Mouse (Mus musculus) 416B (cell line): ENCODE results near the gene Olfr520.
"Not testable (repeated sequence)": the region's sequence is repeated elsewhere in the genome, so short reads cannot be mapped to it uniquely, and the experiment has no call there.

ENCODE experiments used
- DNase-seq: peaks from one replicate; pipeline ENCODE4 v3.0.0; 2011; ENCODE audit warnings: low read depth

Gene Olfr520

DNA sequence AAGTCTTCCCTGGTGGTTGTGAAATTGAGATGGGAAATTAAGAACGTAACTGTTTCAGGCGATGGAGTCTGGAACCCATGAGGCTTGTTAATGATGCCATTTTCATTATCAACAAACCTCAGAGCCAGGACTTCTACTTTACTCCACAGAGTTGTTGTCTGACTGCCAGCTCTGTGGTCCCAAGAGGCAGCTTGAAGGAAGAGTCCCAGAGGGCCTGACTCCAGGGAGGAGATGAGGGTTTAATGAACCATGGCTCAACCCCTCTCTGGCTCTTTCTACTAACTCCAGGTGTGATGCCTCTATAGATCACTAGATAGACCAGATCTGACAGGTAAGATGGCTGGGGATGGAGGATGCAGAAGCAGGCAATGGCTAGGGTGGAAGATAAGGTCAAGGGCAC is at the start of gene Olfr520:
TSS of gene Olfr520 (plus strand) at position 301 of the 400 bp plus-strand sequence.
- no peak for DNase-seq

DNA sequence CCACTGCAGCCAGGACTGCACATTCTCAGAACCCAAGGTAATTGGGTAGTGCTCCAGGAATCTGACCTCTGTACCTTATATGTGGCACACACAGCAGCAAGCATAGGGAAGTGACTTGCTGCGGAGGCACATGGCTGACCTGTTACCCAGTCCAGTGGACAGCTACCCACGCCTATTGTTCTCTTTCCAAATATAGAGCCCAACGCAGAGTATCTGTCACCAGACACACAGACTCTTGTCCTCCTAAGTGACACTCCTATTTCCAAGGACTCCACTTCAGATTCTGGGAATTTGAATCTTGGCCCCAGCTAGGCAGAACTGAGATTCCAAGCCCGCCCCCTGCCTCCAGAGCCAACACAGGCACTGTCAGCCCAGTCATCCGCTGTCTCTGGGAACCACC is 49.3 kb upstream of the Olfr520 start:
- DNase-seq, result no peak

DNA sequence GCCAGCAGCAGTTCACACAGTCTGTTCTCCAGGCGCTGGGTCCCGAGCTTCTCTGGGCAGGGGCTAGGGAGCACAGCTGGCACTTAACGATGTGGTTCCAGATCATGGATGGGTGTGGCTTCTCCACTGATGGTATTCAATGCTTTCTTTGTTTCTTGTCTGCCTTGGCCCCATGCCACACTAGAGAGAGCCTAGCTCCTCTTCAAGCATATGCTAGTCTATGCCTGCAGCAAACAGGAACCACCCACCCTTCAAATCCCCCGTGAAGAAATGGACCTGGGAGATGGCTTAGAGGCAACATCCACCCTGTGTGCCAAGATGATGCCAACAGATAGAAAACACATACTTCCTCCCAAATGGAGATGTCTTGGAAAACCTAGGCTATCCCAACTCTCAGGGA is 46.0 kb upstream of the Olfr520 start:
- DNase-seq, result no peak

DNA sequence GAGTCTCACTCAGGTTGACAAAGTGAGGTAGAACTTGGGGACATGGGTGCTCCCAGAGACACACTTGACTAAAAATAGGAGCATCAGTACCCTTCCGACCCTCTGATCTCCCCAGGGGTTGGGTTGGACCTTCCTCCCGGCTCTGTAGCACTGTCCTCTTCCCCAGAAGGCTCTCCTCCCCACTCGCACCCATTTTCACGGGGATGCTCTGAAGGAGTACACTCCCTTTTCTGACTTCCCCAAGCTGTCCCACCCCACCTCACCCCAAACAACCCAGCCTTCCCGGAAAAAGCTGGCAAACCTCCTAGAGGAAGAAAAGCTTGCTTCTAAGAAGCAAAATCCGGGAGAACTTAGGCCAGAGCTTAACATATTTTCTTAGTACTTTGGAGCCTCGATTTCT is 39.3 kb upstream of the Olfr520 start:
- DNase-seq, result no peak

DNA sequence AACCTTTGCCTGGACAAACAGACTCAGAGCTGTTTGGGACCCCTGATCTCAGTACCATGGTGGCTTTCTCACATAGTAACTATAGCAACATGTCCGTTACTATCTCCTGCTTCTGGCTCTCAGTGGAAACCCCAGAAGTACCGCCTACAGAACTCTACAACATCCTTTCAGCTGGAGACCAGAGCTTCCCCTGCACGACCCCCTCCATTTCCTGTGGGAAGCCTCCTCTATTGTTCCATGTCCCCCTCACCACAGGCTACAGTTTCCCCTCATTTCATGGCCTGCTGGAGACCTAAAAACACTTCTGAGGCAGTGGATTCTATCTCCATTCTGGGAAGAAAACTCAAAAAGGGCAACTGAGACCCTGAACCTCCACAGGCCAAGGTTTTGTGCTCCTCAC is 37.7 kb upstream of the Olfr520 start:
- no peak for DNase-seq

DNA sequence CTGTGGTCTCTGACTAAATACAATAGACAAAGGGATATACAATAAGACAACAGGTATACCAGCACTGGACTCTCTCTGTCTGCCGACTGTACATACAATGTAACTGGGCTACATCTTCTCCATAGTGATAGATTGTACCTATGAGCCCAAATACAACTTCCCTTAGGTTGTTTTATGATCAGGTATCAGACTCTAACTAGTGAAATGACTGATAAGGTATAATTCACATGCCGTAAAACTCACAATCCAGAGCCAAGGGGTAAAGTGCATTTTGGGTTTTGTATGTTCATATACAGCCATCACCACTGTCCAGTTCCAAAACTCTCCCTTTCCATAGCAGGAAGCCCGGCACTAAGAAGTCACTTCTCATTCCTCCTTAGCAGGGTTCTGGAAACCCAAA is 36.7 kb upstream of the Olfr520 start:
- no peak for DNase-seq

DNA sequence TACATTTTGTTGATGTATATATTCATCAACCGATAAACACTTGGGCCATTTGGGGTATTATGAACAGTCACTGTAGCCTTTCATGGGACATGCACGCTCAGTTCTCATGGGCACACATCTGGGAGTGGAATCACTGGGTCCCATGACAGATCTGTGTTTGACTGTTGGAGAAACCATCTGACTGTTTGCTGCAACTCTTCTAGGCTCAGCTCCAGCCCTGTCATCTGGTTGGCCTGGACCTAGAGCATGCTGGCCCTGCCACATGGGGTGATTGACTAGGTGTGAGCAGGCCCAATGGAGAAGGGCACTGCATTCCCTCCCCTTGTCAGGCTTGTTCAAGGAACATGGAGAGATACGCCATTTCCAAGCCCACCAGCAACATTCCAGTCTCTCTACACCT is 36.1 kb upstream of the Olfr520 start:
- no peak for DNase-seq

DNA sequence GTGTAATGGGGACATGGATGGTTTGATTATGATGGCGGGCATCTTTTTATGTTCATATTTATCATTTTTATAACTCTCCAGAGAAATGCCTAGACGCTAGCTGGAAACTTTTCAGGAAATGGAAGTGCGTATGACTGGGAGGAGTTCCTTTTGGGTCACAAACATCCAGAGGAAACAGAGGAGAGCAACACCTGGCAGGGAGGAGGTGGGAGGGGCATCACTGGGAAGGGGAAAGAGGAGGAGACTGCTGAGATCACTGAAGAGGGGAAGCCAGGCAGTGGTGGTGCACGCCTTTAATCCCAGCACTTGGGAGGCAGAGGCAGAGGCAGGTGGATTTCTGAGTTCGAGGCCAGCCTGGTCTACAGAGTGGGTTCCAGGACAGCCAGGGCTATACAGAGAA is 35.6 kb upstream of the Olfr520 start:
- DNase-seq, result not testable (repeated sequence)

DNA sequence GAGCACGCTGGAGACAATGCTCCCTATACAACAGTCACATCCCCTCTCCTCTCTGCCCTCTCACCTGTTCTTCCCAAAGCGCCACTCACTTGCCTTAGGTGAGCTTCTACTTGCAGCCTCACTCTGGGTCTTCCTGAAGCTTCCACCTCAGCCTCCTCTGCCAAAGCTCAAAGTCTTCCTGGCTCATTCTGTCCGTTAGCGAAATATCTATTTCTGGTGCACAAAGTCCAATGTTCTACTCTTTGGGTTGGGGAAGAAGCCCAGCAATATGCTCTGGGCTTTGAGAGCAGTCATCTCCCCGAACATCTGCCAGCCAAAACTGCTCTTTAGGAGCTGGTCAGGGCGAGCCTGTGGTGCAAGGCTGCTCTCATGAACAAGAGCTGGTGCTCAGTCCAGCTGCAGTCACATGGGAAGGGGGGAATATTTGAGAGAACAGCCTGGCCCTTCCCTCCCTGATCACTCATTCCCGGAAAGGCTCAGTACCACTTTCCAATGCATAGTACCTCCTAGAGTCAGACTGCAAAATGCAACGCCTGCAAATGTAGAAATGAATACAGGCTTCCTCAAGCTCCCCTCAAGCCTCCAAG is 34.5 kb upstream of the Olfr520 start:
- DNase-seq, result no peak

DNA sequence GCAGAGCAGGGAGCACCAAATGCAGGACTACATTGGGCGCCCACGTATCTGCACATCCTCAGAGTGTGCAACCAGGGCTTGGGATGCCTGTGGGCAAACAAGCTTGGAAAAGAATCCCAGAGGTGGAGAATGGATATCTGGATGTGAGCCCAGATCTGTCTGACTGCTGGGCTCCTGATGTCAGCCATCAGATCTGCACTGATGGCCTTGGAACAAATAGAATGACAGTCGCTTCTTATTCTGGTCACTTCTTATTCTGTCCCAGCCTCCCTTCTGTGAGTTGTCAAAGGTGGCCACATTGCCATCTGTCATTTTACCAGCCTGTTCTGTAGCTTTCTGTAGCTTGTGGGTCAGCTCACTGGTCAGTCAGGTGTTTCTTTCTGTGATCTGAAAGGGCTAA is 31.5 kb upstream of the Olfr520 start:
- no peak for DNase-seq

DNA sequence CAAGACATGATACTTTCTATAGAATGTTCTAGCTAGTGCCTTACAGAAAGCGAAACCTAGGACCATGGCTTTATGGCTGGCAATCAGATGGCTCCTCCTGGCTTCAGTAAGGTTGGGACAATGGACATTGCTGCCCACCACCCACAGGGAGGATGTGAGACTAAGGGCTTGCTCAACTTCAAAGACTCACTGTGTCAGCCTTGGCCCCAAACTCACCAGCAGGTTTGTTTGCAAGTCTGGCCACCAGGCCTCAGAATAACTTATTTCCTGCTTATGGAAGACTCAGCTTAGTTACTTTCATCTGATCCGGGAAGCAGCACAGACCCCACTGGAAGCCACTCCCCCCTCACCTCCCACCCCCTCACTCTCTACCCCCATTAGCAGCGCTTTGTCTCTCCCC is 31.0 kb upstream of the Olfr520 start:
- DNase-seq, result no peak

DNA sequence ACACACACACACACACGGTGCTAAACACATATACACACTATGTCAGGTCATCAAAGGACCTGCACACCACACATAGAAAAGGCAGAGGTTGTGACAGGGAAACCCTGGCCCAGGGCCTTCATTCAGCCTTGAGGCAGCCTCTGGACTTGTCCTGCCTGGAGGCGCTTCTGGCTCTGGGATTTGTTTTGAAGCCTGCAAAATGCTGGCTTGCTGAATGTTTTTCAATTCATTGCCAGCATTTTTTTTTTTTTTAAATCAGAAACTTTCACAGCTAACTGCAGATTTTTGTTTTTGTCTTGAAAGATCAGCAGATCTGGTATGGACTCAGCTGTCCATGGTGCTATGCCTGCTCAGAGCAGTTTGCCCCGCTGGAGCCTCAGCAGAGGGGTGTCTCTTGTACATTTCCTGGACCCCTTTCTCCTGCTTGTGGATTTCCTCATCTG is 30.3 kb upstream of the Olfr520 start:
- DNase-seq, result no peak

DNA sequence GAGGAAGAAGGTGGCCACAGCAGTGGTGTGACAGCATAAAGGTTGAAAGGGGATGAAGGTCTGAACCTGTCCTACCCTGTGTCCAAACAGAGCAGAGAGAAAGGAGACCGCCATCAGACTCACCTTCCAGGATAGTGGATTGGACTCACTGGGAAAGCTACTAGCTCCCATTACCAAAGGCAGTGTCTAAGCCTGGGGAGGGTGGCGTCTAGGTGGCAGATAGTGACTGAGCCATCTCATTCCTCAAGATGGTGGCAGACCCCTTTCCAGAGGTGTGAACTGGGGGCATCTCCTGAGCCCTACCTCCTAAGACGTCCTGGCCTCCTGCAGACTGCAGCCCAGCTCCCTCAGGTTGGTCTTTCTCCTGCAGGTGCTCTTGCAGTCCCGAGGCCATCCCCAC is 29.4 kb upstream of the Olfr520 start:
- DNase-seq, result no peak

DNA sequence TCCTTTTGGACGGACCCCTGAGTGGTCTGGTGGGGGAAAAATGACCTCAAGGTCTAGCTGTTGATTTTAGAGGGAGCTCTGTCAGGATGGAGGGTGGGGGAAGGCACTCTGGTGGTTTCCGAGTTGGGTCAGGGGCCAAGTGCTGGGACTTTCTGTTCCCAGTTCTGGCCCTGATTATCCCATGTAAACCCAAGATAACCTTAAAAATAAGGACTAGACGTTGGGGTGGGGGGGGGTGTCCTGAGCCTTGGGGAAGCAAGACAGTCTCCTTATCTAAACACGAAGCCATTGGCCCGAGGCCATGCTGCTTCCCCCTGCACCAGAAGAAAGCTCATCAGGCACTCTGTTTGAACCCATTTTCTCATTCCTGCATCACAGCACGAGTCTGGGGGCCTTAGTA is 27.9 kb upstream of the Olfr520 start:
- DNase-seq, result no peak

DNA sequence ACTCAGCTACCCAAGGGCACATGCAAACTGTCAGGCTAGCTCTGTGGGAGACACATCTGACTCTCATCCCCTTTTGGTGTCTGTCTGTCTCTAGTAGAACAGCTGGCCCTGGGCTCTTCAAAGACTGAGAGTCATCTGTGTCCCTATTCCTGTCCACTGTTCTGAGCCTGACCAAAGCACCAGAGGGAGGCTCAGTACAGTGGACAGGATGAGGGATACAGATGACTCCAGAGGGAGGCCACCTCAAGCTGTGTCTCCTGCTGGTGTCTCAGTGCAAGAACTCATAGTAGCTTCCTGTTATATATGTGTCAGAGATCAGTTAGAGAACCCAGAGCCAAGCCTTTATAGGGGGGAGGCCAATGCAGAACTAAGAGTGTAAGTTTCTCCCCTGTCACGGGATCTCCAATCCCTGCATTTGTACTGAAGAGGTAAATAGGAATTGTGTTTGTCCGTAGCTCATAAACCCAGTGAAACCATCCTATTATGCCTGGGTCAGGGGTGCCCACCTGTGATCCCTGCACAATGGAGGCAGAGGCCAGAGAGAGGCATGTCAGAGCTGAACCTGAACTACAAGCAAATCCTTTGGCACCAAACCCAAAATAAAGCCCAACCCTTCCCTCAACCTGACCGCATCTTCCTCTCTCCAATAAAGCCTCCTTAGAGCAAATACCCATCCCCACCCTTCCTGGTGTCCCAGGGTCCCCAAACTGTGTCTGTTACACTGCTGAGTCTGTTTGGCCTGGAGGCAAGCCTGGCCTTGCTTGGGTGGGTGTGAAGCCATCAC is 25.1 kb upstream of the Olfr520 start:
- no peak for DNase-seq

DNA sequence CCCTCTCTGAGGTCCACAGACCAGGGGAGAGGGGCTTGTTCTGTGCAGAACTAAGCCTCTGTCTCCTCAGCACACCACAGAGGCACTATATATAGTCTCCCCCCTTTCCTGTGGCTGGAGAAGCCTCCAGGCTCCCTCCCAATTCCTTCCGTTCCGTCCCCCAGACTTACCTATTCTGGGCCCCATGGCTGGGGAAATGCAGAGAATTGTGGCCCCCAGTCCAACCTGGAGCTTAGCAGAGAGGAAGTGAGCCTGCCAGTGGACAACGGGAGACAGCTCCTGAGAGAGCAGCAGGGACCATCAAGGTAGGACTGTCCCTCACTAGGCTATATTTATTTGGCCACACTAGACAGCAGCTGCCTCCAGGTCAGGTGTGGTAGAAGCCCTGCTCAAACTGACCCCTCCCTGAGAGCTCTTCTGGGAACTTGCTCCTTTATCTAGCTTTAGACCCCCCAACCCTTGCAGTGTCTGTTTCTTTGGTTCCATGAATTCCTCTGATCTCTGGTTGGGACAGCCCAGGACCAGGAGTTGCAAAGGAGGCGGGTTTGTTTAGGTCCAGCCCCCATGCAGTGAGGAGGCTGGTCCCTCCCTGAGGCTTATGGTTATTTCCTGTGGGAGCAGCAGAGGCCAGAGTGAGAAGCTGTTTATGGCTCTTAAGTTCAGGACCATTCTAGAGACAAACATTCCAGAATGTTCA is 23.6 kb upstream of the Olfr520 start:
- peak; percentile 70 for DNase-seq

DNA sequence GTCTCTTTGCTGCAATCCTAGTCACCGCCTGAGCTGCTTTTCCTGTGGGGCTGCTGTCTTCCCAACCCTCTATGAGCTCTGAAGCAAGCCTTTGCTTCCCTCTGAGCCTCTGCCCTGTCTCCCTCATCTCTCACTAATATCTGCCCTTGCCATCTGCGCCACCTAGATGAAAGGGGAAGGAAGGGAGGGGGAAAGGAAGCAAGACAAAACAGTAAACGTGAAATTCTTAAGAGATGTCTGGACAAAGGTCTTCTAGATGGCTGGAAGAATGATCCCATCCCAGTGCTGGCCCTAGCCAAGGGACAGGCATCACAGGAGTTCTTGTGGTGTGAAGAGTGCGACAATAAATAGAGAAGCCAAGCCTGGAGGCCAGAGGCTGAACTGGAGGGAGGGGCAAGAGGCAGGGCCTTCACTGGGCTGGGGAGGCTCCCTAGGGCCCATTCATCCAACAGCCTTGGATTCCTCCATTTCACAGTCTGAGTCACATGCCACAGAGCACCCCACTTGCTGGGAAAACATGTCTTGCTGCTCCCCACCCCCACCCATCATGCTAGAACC is 23.0 kb upstream of the Olfr520 start:
- DNase-seq, result peak; percentile 65

DNA sequence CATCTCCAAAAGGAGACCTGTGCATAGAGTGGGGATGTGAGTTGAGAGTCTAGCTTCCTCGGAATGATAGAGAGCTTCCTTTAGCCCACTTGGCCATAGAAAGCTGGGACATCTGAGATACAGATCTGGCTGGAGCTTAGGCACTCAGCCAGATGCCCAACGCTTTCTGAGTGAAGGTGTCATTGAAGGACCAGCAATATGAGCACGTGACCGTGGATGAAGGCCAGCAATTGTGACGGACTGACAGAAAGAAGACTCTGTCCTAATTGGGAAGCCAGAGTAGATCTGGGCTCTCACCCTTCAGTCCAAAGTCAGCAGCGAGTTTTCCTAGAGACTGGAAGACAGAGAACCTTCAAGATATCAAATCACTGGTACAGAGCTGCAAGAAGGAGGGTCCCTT is 22.4 kb upstream of the Olfr520 start:
- no peak for DNase-seq

DNA sequence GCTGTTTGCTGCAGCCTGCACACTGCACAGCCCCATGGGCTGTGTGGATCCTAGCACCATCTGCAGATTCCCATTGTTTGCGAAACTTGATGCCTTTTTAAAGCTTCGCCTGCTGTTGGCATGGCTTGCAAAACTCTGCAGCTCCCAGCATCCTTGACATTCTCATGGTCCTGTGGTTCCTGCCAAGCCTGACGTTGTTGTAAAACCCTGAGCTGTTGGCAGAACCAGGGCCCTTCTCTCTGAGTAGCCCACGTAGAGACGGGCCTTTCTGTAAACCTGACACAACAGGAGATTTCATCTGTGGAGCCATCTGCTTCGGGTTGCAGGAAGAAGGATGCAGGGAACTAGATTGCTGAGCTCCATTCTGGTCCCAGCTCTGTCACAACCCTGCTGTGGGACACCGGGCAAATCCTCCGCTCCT is 21.8 kb upstream of the Olfr520 start:
- DNase-seq, result no peak

DNA sequence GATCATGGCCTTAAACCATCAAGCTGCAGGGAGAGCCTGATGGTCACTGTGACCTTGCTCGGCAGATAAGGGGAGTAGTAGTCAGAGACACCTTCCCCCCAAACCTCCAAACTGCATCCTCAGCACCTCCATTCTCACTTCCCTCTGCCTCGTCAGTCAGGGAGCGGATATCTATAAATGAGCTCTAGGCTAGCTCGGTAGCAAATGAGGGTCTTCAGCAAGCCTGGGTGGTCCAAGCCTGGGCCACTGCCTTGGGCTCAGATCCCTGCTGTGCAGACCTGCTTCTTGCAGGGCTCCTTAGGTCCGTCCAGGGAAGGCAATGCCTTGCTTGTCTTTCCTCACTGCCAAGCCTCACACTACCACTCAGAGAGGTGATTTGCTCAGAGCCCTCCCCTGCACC is 21.3 kb upstream of the Olfr520 start:
- DNase-seq, result no peak

DNA sequence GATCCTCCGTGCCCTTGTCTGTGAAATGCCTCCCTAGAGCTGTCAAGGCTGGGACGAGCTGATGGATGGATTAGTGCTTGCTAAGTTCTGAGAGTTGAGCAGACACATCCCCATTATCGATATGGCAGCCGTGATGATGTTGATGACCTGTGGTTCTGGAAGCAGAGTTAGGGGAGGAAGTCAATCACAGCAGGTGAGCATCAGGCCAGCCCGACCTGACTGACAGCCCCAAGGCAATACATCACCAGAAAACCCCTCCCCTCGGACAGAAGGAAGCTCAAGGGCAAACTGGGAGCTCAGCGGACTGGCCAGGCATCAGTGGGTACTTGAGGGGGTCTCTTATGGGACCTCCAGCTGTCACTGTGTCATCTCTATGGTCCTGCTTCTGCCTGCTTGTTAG is 20.1 kb upstream of the Olfr520 start:
- DNase-seq, result no peak

DNA sequence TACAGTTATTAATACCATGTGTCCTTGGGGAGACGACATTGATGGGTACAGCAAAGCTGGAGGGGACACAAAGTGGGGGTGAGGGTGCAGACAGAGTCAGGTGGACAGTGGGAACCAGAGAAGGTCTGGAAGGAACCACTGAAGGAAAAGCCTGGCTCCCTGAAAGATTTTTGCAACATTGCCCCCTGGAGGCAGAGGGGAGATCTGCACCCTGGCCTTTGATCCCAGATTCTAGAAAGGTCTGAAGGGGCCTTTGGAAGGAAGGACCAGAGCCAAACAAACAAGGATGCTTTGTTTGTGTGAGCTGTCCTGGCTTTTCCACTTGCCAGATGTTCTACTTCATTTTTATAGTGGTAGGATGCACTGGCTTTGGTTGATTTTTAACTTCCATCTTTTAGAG is 19.6 kb upstream of the Olfr520 start:
- DNase-seq, result peak; percentile 60

DNA sequence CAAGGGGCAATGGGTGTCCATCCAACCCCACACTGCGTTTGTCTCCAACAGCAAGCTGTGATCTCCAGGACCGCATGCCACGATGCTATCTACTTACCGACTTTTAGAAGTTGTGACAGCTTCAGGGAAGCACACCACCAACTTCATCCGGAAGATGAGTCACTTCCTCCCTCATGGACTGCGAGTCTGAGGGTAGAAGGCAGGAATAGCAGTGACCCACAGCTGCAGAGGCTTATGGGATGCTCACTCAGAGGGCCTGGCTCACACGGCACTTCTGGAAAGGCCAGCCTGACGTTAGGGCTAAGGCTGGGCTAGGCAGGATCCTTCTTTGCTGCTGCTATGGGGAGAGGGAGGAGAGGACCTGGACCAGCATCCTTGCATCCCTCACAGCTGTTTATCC is 18.9 kb upstream of the Olfr520 start, which contains the start of gene Slco2b1:
TSS of gene Slco2b1 (minus strand) at position 175 of the 400 bp plus-strand sequence.
- DNase-seq, result peak; percentile 97
